Mouse (Mus musculus) liver, embryonic 12.5 days (tissue): ENCODE results near the gene Akap13. TPM values are rescaled to one million over a fixed set of nuclear protein-coding genes. Genes with fewer than 3 reads are reported as not detected.

Experiments used
- ATAC-seq: fragments of 200-750 bp; cut with Nextera tagmentation; 2 replicates; pipeline ENCODE4 v1.8.0; 2017; ENCODE audit warnings: moderate number of reproducible peaks, mild to moderate bottlenecking, moderate library complexity
- H3K27ac ChIP-seq: fragments of 300-500 bp; sonication (generic); 2 replicates; pipeline ENCODE4 v1.5.1; 2016; ENCODE audit warnings: mild to moderate bottlenecking
- H3K27me3 ChIP-seq: fragments of 300-500 bp; sonication (generic); replicated peaks from 2 replicates; pipeline ENCODE4 v1.6.1; 2016; ENCODE audit warnings: mild to moderate bottlenecking, moderate library complexity
- H3K36me3 ChIP-seq: fragments of 300-500 bp; sonication (generic); 2 replicates; pipeline ENCODE4 v1.6.1; 2016; ENCODE audit warnings: mild to moderate bottlenecking, moderate library complexity
- H3K4me1 ChIP-seq: fragments of 300-500 bp; sonication (generic); 2 replicates; pipeline ENCODE4 v1.6.1; 2016
- H3K4me2 ChIP-seq: fragments of 300-500 bp; sonication (generic); 2 replicates; pipeline ENCODE4 v1.6.1; 2016; ENCODE audit warnings: mild to moderate bottlenecking, moderate library complexity
- H3K4me3 ChIP-seq: fragments of 300-500 bp; sonication (generic); 2 replicates; pipeline ENCODE4 v1.5.1; 2016; ENCODE audit warnings: mild to moderate bottlenecking, moderate library complexity
- H3K9ac ChIP-seq: fragments of 300-500 bp; sonication (generic); 2 replicates; pipeline ENCODE4 v1.6.1; 2016; ENCODE audit warnings: mild to moderate bottlenecking, moderate library complexity
- H3K9me3 ChIP-seq: fragments of 300-500 bp; sonication (generic); replicated peaks from 2 replicates; pipeline ENCODE4 v1.6.1; 2016; ENCODE audit warnings: mild to moderate bottlenecking, moderate library complexity
- WGBS: fragments of 180-500 bp; shearing (Covaris S2); methylation state at CpG from one replicate; pipeline ENCODE4 v1.1.7; 2016; ENCODE audit not compliant: insufficient replicate concordance; 5-methylcytosine and 5-hydroxymethylcytosine counted together
- polyA plus RNA-seq: library from polyadenylated mRNA; unstranded; fragments of >200 nt; fragmentation: Nextera tagmentation; extraction: Ambion mirVana; gene quantifications from 2 replicates; pipeline ENCODE4 v1.2.1, GENCODE M21; 2016

Gene Akap13
- polyA plus RNA-seq, 1 experiment from 2014 or later: 37.9 TPM

- Histone ChIP-seq H3K9me3 (no peaks in the 10 kb centered on the region), H3K4me3 (no peak overlapping the region), H3K27me3 (no peaks in the 10 kb centered on the region), H3K9ac (no peak overlapping the region), H3K4me1 (no peaks in the 10 kb centered on the region), H3K27ac (no peak overlapping the region), H3K4me2 (no peak overlapping the region), H3K36me3 (no peaks in the 10 kb centered on the region)
- 57% methylated on average over 7 of the region's 7 CpGs for WGBS
- no peak for ATAC-seq
Observed at GRCm38 (mm10) chr7:75467791-75468190, 12.5 kb downstream of the Akap13 start.

- no peaks in the 10 kb centered on the region for H3K9me3 ChIP-seq
- no peaks in the 10 kb centered on the region for H3K4me1 ChIP-seq
- H3K27me3 ChIP-seq: no peaks in the 10 kb centered on the region
- 62% methylated on average over 7 of the region's 7 CpGs for WGBS
- no peak overlapping the region for H3K4me3 ChIP-seq
- H3K4me2 ChIP-seq: no peak overlapping the region
- H3K36me3 ChIP-seq: no peaks in the 10 kb centered on the region
- no peak for ATAC-seq
- peak overlapping the region; percentile 43; the same call in 1 of the 2 replicates for H3K27ac ChIP-seq
- H3K9ac ChIP-seq: no peak overlapping the region
Observed at GRCm38 (mm10) chr7:75470318-75470925, 15.1 kb downstream of the Akap13 start.

- 44% methylated on average over 7 of the region's 7 CpGs for WGBS
- no peak overlapping the region for H3K9ac ChIP-seq
- H3K36me3 ChIP-seq: no peaks in the 10 kb centered on the region
- no peak overlapping the region for H3K4me3 ChIP-seq
- H3K4me1 ChIP-seq: no peaks in the 10 kb centered on the region
- H3K27ac ChIP-seq: no peak overlapping the region
- H3K4me2 ChIP-seq: no peak overlapping the region
- no peaks in the 10 kb centered on the region for H3K27me3 ChIP-seq
- ATAC-seq: no peak
- H3K9me3 ChIP-seq: no peaks in the 10 kb centered on the region
Observed at GRCm38 (mm10) chr7:75472316-75473195, 17.2 kb downstream of the Akap13 start.

GRCm38 (mm10) chr7:75473294-75473693 lies 18.0 kb downstream of the Akap13 start:
- Histone ChIP-seq H3K9ac (no peak overlapping the region), H3K27me3 (no peaks in the 10 kb centered on the region), H3K9me3 (no peaks in the 10 kb centered on the region), H3K4me2 (no peak overlapping the region), H3K4me3 (no peak overlapping the region), H3K36me3 (no peaks in the 10 kb centered on the region), H3K4me1 (no peaks in the 10 kb centered on the region), H3K27ac (no peak overlapping the region)
- no peak for ATAC-seq
- 78% methylated on average over 1 of the region's 1 CpGs for WGBS

GRCm38 (mm10) chr7:75474064-75474463 lies 18.7 kb downstream of the Akap13 start:
- H3K9me3 ChIP-seq: no peaks in the 10 kb centered on the region
- no peak overlapping the region for H3K27ac ChIP-seq
- H3K36me3 ChIP-seq: no peaks in the 10 kb centered on the region
- H3K9ac ChIP-seq: no peak overlapping the region
- no peak overlapping the region for H3K4me3 ChIP-seq
- H3K4me1 ChIP-seq: no peaks in the 10 kb centered on the region
- no peak overlapping the region for H3K4me2 ChIP-seq
- WGBS: 76% methylated on average over 1 of the region's 1 CpGs
- no peak for ATAC-seq
- no peaks in the 10 kb centered on the region for H3K27me3 ChIP-seq

- Histone ChIP-seq H3K9ac (no peak overlapping the region), H3K4me1 (no peaks in the 10 kb centered on the region), H3K27ac (no peak overlapping the region), H3K4me3 (no peak overlapping the region), H3K4me2 (no peak overlapping the region), H3K36me3 (no peaks in the 10 kb centered on the region), H3K27me3 (no peaks in the 10 kb centered on the region), H3K9me3 (no peaks in the 10 kb centered on the region)
- ATAC-seq: no peak
Observed at GRCm38 (mm10) chr7:75474564-75475150, 19.3 kb downstream of the Akap13 start.

- 68% methylated on average over 2 of the region's 2 CpGs for WGBS
- Histone ChIP-seq H3K27me3 (no peaks in the 10 kb centered on the region), H3K4me2 (no peak overlapping the region), H3K9me3 (no peaks in the 10 kb centered on the region), H3K27ac (no peak overlapping the region), H3K36me3 (no peaks in the 10 kb centered on the region), H3K9ac (no peak overlapping the region), H3K4me1 (no peaks in the 10 kb centered on the region), H3K4me3 (no peak overlapping the region)
- no peak for ATAC-seq
Observed at GRCm38 (mm10) chr7:75478060-75478459, 22.7 kb downstream of the Akap13 start.

- no peaks in the 10 kb centered on the region for H3K4me1 ChIP-seq
- H3K36me3 ChIP-seq: no peaks in the 10 kb centered on the region
- H3K27ac ChIP-seq: no peak overlapping the region
- ATAC-seq: peak; percentile 65
- no peaks in the 10 kb centered on the region for H3K9me3 ChIP-seq
- H3K9ac ChIP-seq: no peak overlapping the region
- WGBS: 64% methylated on average over 6 of the region's 6 CpGs
- no peak overlapping the region for H3K4me2 ChIP-seq
- H3K4me3 ChIP-seq: no peak overlapping the region
- no peaks in the 10 kb centered on the region for H3K27me3 ChIP-seq
Observed at GRCm38 (mm10) chr7:75480721-75481426, 25.5 kb downstream of the Akap13 start.

- H3K4me2 ChIP-seq: no peak overlapping the region
- no peak for ATAC-seq
- H3K4me1 ChIP-seq: no peaks in the 10 kb centered on the region
- no peaks in the 10 kb centered on the region for H3K36me3 ChIP-seq
- no peak overlapping the region for H3K27ac ChIP-seq
- H3K9me3 ChIP-seq: no peaks in the 10 kb centered on the region
- no peaks in the 10 kb centered on the region for H3K27me3 ChIP-seq
- no peak overlapping the region for H3K9ac ChIP-seq
- no peak overlapping the region for H3K4me3 ChIP-seq
- WGBS: 40% methylated on average over 2 of the region's 2 CpGs
Observed at GRCm38 (mm10) chr7:75486031-75486430, 30.7 kb downstream of the Akap13 start.

- no peaks in the 10 kb centered on the region for H3K27me3 ChIP-seq
- no peak overlapping the region for H3K9ac ChIP-seq
Observed at GRCm38 (mm10) chr7:75495941-75496441, 40.7 kb downstream of the Akap13 start.

GRCm38 (mm10) chr7:75498627-75499026 lies 43.3 kb downstream of the Akap13 start:
- no peak overlapping the region for H3K4me3 ChIP-seq
- H3K4me1 ChIP-seq: 0 out of 2 replicates have a peak, but pooled peaks cover 17% of the 10 kb centered on the region
- no peak overlapping the region for H3K9ac ChIP-seq
- H3K36me3 ChIP-seq: no peaks in the 10 kb centered on the region
- no peaks in the 10 kb centered on the region for H3K9me3 ChIP-seq
- 55% methylated on average over 5 of the region's 5 CpGs for WGBS
- no peak overlapping the region for H3K4me2 ChIP-seq
- ATAC-seq: no peak; the same call in 1 of the 2 replicates
- no peak overlapping the region for H3K27ac ChIP-seq
- no peaks in the 10 kb centered on the region for H3K27me3 ChIP-seq

More at GRCm38 (mm10) chr7:75495941-75496441, 40.7 kb downstream of the Akap13 start:
- ATAC-seq: no peak
- Histone ChIP-seq H3K9me3 (no peaks in the 10 kb centered on the region), H3K4me1 (peaks cover 21% of the 10 kb centered on the region; the same call in 1 of the 2 replicates), H3K36me3 (no peaks in the 10 kb centered on the region), H3K4me3 (no peak overlapping the region), H3K4me2 (no peak overlapping the region), H3K27ac (no peak overlapping the region)
- WGBS: 75% methylated on average over 3 of the region's 3 CpGs
